Mouse (Mus musculus) thymus, postnatal 10 days (tissue): Measurements from ENCODE around the gene Zfand3.

Experiments used
- DNase-seq, 2 experiments: peaks; one replicate each; pipeline ENCODE4 v3.0.0; 2021; ENCODE audit warnings: low spot score in 2 of 2

The Zfand3 gene

GRCm38 (mm10) chr17:30004203-30005102, at the start of gene Zfand3:
TSS of gene Zfand3 (plus strand) at chr17:30004733.
- DNase-seq: peak; percentile 82

GRCm38 (mm10) chr17:29955880-29956279, 48.7 kb upstream of the Zfand3 start:
- no peak for DNase-seq

- DNase-seq: peak; percentile 28 to 38
Observed at GRCm38 (mm10) chr17:29963730-29964259, 40.7 kb upstream of the Zfand3 start.

- DNase-seq: no peak
Observed at GRCm38 (mm10) chr17:29965506-29965905, 39.0 kb upstream of the Zfand3 start.

- DNase-seq: no peak
Observed at GRCm38 (mm10) chr17:29970037-29970555, 34.4 kb upstream of the Zfand3 start, which contains the start of gene Mdga1. TSS of gene Mdga1 (minus strand) at chr17:29970087.

GRCm38 (mm10) chr17:29971761-29972432, 32.6 kb upstream of the Zfand3 start:
- DNase-seq: no peak

- peak; percentile 14 to 27 for DNase-seq
Observed at GRCm38 (mm10) chr17:29973226-29973625, 31.3 kb upstream of the Zfand3 start.

GRCm38 (mm10) chr17:29975731-29976130, 28.8 kb upstream of the Zfand3 start:
- DNase-seq: peak; percentile 41 to 78

- no peak for DNase-seq
Observed at GRCm38 (mm10) chr17:29979020-29979419, 25.5 kb upstream of the Zfand3 start.

- DNase-seq: peak; percentile 37 to 41
Observed at GRCm38 (mm10) chr17:29979841-29980240, 24.7 kb upstream of the Zfand3 start.

GRCm38 (mm10) chr17:29981568-29981967, 23.0 kb upstream of the Zfand3 start:
- no peak for DNase-seq

GRCm38 (mm10) chr17:29983190-29983589, 21.3 kb upstream of the Zfand3 start:
- no peak for DNase-seq

- no peak for DNase-seq
Observed at GRCm38 (mm10) chr17:29984931-29985330, 19.6 kb upstream of the Zfand3 start.

- no peak for DNase-seq
Observed at GRCm38 (mm10) chr17:29985534-29985933, 19.0 kb upstream of the Zfand3 start.

- DNase-seq: no peak
Observed at GRCm38 (mm10) chr17:29988141-29988540, 16.4 kb upstream of the Zfand3 start.

GRCm38 (mm10) chr17:29989653-29990052, 14.9 kb upstream of the Zfand3 start:
- no peak for DNase-seq

- no peak for DNase-seq
Observed at GRCm38 (mm10) chr17:29990136-29990535, 14.4 kb upstream of the Zfand3 start.

- no peak for DNase-seq
Observed at GRCm38 (mm10) chr17:29990845-29991244, 13.7 kb upstream of the Zfand3 start.

- no peak for DNase-seq
Observed at GRCm38 (mm10) chr17:29993488-29993887, 11.0 kb upstream of the Zfand3 start.

GRCm38 (mm10) chr17:29994011-29994410, 10.5 kb upstream of the Zfand3 start:
- no peak for DNase-seq

- DNase-seq: no peak
Observed at GRCm38 (mm10) chr17:29994459-29994858, 10.1 kb upstream of the Zfand3 start.

- no peak for DNase-seq
Observed at GRCm38 (mm10) chr17:29995986-29996385, 8.5 kb upstream of the Zfand3 start.
